Mouse (Mus musculus) G1E (cell line): ENCODE measurements around the gene Creb5.

Experiments used
- CTCF ChIP-seq: IDR thresholded peaks from 2 replicates; pipeline ENCODE4 v1.5.1; 2012; ENCODE audit warnings: low read depth, low read length, inconsistent platforms, mixed read lengths
- GATA1 ChIP-seq: IDR thresholded peaks from 2 replicates; pipeline ENCODE4 v1.6.1; 2012; ENCODE audit warnings: borderline replicate concordance, low read length, inconsistent platforms, mixed read lengths
- GATA2 ChIP-seq: IDR thresholded peaks from 2 replicates; pipeline ENCODE4 v1.6.1; 2012; ENCODE audit warnings: low read depth, low read length, inconsistent platforms, borderline replicate concordance
- TAL1 ChIP-seq: conservative IDR thresholded peaks from 2 replicates; pipeline ENCODE4 v1.6.1; 2012; ENCODE audit warnings: low read depth, low read length, inconsistent platforms, mixed read lengths

- TF ChIP-seq CTCF (no peak), GATA1 (no peak), TAL1 (no peak), GATA2 (no peak)
Measured at GRCm38 (mm10) chr6:53716013-53716412, 428.9 kb downstream of the Creb5 start.
